ENCODE assay signal across 1 mouse cellular context in genomic region chr4:66057161-66057560, GRCm38 (mm10).
TF ChIP-seq lines count a peak whose summit lies in the region.

No protein-coding gene starts in this region.

TF ChIP-seq in MEL, 35 proteins besides CTCF, POLR2A, EP300 and RAD21 (continued from another document):
- TF ChIP-seq MAZ (IDR thresholded peaks at IDR 0.05; ENCODE audit: low read depth, low read length) (no peak), USF1 (IDR thresholded peaks at IDR 0.05; ENCODE audit: low read depth, low read length) (no peak)
TF ChIP-seq in MEL: peak in this region for 8.
